Mouse (Mus musculus) megakaryocyte, adult 5-6 weeks (primary cell): ENCODE measurements around the gene Rtn2. TPM values are rescaled to one million over a fixed set of nuclear protein-coding genes. Genes with fewer than 3 reads are reported as not detected.
A peak's percentile ranks its signal among the peaks of the same experiment; 100 is the strongest.

Experiments used
- ATAC-seq: 2 replicates; pipeline ENCODE4 v1.8.0; 2016; ENCODE audit warnings: mild to moderate bottlenecking, inconsistent platforms; ENCODE audit not compliant: poor library complexity, severe bottlenecking
- total RNA-seq, 2 experiments: library from RNA; stranded (forward) in 1 of 2; stranded (reverse) in 1 of 2; fragments of 153-499, 151-499 nt in 1 of 2; fragments of 221-1000, 200-1000 nt in 1 of 2; gene quantifications; 2 replicates each; pipeline versions ENCODE4 v1.2.3 to v1.2.4; 2015 to 2017

Gene Rtn2
- total RNA-seq, 2 experiments from 2014 or later = not detected

DNA sequence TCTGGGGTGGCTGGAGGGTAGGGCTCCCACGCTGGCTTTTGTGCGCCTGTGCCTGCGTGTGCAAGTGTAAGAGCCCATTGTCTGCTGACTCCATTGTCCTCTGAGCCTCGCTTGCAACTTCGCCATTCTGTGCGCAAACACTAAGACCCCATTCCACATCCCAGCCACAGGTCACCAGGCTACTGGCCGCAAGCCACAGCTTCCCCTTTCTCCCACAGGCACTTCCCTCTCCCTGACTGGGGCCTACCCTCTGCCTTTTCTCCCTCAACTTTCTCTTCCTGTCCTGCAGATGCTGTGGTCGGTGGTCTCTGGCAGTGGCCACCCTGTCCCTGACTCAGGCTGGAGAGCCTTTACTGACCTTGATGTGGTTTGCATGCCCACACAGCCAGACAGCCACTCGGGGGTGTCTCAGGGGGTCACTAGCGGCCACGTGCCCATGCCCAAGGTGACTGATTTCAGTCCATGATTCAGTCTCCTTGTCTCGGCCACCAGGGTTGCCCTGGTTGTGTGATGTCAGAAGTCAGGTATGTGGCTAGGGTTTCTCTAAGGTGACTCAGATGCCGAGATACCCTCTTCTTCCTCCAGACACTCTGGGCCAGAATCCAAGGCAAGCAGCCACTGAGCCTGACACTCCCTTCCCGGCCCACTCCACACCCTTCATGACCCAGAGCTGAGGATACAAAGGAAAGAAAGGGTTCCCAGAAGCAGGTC, 34.2 kb downstream of the Rtn2 start:
- ATAC-seq = peak; percentile 78

DNA sequence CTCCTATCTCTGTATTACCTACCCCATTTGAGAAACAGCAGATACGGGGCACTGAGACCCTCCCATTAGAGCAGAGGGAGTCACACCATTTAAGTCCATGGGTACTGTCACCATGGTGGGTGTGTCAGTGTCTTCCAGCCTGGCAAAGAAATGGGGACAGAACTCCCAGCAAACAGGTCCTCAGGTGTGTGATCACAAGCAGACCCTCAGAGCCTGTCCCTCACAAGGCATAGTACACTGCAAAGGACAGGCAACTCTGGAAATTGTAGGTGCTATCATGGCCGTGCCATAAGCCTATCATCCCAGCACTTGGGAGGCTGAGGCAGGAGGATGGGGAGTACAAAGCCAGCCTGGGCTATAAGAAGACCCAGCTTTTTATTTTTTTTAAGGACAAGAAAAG, 35.8 kb downstream of the Rtn2 start:
- no peak for ATAC-seq

DNA sequence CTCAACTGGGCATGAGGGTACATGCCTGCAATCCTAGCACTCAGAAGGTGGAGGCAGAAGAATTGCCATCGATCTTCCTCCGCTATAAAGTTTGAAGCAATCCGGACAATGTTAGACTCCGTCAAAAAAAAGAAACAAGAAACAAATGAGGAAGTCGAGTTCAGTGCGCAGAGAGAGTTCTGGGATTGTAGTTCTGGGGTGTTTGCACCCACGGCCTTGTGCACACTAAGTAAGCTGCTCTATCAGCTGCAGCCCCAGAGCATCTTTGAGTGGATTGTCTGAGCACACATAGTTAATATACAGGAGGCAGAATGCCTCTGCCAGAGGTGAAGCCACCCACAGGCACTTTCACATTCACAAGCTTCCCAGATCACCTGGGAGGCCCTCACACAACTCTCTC, 36.3 kb downstream of the Rtn2 start:
- ATAC-seq = no peak

DNA sequence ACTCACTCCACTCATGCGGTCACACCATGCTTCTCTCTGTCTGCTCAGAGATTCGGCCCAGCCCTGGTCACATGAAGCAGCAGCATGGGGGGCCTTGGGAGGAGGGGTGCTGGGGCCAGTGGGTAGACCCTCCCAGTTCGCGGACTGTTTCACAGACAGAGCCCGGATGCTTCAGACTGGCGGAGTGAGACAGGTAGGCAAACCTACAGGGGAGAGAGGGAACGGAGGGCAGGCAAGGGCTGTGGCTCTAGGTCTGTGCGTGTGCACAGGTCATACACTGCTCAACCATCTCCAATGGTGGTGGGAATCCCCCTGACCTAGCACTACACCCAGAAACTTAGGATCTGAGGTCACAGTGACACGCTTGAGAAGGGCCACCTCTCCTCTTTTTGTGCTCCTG, 37.0 kb downstream of the Rtn2 start:
- ATAC-seq = no peak

DNA sequence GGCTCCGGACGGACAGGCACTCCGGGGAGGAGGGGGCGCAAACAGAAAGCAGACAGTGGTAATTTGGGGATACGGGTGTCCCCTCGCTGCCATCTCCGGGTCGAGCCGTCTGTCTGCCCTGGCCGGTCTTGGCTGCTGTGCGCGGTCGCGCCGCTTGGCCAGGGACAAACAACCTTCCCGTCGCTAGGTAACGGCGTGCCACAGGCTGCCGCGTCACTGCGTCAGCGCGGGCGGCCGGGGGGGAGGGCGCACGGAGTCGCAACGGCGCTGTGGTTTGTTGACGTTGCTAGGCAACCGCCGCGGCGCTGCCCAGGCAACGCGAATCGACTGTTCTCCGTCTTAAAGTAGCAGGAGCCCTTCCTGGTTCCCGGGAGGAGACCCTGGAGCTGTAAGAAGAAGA, 37.5 kb downstream of the Rtn2 start:
- ATAC-seq = peak; percentile 82

DNA sequence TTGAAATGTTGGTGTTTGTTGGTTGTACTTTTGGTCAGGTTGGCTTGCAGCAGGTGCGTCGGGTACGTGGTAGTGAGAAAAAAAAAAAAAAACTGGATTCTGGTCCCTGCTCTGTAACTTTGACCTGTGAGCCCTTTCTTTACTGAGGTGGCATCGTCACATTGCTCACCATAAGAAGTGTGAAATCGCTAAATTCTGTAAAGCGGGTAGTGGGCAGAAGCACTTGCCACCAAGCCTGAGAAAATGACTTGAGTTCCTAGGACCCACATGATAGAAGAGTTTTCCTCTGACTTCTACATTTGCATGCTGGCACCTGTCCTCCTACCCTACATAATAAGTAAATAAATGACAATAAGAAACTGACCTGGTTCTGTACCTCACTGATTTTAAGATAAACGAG, 38.2 kb downstream of the Rtn2 start:
- no peak for ATAC-seq

DNA sequence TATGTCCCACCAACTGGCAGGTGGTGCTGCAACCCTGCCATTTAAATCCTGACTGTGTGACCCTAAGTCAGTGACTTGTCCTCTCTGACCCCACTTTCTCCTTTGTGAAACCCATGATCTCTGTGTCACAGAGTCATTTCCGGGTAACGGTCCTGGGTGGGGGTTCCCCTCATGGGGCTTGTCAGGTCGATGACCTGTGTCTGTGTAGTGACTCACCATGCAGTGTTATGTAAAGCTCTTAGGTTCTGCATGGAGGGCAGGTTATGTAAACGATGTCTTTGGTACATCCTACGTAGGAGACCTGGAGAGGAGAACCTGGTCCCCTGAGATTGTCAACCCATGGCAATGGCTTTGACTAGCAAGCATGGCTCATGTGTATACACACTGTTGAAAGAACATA, 39.0 kb downstream of the Rtn2 start:
- peak; percentile 45 for ATAC-seq

DNA sequence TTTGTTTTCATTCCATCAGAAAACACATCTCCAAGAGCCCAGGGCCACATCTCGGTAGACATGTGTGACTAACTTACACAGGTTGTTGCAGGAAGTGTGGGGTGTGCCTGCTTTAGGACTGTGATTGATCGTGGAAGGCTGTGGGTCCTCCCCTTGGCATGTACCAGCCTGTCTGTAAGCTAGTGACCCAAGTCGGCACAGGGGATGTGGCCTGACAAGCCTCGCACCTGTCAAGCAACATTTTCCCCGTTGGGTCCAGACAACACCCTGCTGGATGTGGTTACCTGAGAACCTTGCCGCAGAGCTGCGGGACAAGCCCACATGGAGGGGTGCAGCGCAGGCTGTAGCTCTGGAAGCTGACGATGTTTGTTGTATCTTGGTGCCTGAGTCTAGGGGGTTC, 40.1 kb downstream of the Rtn2 start:
- ATAC-seq = no peak

DNA sequence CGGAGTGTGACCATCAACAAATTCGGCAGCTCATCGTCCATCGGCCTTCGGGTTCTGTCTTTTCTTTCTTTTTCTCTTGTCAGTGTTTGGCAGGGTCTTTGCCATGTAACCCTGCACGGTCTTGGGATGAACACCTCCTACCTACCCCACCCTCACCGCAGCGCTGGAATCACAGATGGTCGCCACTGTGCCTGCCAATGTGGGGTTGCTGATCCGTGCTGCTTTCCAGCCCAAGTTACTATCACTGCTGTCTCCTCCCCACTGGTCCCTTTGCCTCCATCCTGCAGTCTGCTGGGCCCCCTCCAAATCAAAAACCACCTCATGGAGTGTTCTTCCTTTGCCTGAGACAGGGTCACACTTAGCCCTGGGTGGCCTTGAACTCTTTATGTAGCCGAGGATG, 41.8 kb downstream of the Rtn2 start:
- no peak for ATAC-seq

DNA sequence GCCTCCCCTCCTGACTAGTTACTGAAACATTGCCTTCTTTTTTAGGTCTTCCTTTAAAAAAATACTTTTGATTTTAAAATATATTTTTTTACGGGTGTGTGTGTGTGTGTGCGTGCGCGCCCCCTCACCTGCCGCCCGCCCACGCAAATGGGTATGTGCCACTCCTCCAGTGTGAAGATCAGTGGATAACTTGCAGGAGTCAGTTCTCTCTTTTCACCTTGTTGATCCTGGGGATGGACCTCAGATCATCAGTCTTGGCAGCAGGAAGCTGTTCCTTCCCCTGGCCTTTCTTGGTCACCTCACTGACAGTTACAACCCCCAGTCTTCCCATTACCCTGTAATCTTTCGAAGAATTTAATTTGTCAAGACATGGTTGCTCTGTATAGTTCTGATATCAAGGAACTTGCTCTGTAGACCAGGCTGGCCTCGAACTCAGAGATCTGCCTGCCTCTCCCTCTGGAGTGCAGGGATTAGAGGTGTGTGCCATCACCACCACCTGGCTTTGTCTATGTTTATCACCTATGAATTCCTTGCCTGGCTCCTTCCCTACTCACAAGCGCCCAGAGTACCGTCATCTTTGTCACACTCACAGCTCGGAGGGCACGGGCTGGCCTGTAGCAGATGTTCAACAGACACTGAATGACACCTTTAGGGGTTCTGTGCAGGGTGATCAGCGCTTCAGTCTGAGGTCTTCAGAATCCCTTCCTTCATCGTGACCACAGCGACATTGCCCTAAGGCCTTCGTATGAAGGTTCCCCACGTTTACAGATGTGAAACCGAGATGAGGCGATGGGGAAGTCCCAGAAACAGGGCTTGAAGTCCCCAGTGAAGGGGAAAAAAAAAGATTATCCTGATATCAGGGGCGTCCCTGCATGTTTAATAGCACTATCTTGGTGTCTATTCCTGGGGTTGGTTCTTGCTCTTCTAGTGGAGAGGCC, 43.1 kb downstream of the Rtn2 start:
- ATAC-seq = peak; percentile 60

DNA sequence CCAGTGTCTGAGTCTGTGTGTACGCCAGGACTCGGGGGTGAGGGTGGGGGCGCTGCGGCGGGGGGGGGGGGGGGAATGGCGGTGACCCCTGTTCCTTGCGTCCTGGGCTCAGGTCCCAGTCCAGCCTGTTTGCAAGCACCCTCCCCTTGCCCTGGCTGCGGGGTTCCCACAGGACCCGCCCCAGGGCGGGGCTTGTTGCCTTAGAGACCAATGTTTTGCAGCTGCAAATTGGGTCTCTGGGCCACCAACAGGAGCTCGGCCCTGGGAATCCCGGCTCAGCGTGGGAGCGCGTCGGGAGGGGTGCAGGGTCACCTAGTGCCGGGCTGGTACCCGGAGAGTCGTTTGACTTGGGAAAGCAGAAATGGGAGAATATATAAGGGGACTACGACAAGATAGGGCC, 43.9 kb downstream of the Rtn2 start:
- no peak for ATAC-seq

DNA sequence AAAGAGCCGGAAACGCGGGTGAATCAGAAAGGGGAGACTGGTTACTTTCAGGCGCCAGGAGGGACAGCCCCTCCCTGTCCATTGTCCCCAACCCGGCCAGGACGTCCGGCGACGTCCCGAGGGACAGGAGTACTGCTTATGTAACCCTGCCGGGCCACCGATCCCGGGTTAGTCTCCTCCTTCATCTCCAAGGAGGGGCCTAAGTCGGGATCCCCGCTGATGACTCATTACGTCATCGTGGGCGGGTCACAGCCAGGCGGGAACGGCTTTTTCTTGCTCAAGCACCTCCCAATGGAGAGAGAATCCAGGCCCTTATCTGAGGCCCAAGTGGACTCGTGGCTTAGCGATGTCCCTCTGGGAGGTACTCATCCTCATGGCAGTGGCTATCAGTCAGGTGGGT, 44.7 kb downstream of the Rtn2 start:
- 0 out of 2 replicates have a peak, but pooled peaks have one; percentile 43 for ATAC-seq

DNA sequence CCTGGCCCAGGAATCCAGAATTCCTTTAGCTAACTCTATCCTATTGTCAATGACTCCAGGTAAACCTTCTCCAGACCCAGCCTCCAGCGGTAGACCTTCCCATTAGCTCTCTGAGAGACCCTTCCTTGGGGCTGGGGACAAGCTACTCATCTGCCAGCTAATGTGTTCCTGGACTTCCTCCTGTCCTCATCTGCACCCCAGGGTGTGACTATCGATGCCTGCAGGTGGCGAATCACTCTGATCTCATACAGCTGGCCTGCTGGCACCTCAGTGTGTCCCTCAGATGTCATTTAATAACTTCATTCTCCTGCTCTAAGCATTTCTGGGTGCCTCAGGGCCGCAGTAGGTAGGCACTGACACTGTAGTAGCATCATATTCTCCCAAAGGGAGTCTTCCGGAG, 45.4 kb downstream of the Rtn2 start:
- no peak for ATAC-seq

DNA sequence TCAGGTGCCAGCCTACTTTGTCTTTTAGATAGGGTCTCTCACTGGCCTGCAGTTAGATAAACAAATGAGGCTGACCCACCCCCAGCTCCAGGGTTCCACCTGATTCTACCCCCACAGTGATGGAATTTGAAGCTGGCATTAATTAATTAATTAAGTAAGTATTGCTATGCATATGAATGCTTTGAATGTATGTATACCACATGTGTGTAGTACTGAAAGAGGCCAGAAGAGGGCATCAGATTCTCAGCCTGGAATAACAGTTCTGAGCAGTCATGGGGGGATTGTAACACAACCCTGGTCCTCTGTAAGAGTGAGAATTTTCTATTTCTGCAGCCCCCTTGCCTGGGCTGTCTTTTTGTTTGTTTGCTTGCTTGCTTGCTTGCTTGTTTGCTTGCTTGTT, 46.0 kb downstream of the Rtn2 start:
- no peak for ATAC-seq

DNA sequence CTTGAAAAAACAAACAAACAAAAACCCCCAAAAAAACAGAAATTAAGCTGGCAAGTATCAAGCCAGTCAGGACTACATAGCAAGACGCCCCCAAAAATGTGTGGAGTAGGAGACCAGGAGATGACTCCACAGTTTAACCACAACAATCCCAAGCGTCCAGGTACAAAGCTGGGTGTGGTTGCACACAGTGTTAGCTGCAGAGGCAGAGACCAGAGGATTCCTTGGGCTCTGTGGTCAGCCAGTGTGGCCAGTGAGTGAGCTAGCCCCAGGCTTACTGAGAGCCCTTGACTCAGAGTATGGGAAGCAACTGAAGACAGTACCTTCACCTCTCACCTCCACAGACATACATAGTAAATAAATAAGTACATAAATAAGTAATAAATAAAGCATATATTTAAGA, 49.5 kb downstream of the Rtn2 start:
- no peak for ATAC-seq

DNA sequence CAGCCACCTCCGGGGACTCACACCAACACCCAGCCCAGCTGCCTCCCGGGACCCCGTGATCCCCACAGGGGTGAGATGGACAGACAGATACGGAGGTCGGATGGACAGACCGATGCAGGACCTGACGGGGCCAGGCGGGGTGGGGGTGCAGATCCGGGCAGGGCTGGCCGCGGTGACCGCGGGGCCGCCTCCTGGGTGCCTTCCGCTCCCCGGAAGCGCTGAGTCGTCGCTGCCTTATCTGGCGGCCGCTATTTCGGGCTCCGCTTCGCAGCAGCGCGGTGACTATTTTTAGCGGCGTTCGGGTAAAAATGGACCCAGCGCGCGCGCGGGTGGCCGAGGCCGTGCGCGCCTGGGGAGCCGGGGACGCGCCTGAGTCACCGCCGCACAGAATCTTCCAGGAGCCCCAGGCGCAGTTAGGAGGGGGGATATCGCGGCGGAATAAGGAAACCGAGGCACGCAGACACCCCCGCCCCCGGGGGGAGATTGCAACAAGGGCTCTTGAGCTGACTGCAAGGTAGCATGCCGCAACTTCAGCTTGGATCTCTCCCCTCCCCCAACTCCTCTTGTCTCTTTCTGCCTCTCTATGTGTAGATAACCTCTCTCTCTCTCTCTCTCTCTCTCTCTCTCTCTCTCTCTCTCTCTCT, 50.4 kb downstream of the Rtn2 start:
- peak; percentile 97 for ATAC-seq

DNA sequence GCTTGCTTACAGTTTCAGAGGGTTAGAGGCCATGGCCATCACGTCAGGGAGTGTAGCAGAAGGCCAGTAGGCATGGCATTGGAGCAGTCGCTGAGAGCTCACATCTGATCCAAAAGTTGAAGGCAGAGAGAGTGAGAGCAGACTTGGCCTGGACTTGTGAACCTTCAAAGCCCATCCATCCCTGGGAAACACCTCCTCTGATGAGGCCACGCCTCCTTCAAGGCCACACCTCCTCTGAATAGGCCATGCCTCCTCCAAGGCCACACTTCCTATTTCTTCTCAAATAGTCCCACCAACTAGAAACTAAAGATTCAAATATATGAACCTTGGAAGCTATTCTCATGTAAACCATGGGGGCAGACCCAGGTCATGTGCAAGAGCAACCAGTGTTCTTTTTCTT, 53.2 kb downstream of the Rtn2 start:
- ATAC-seq = peak; percentile 48

DNA sequence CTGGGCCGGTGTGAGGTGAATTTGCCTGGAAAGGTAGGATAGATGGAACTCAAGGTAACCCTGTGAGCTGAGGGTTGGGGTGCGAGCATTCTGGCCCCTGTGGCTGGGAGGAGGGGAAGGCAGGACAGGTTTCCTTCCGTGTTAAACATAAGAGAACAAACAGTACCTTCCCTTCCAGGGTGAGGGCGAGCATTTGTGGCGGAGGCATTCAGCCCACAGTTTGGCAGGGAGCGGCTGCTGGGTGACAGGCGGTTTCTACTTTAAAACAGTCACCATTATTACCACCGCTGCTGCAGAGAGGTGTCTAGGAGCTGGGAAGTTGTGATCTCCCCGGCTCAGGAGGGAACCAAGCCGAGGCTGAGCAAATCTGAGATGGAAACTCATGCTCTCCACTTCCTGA, 54.7 kb downstream of the Rtn2 start:
- ATAC-seq = no peak

DNA sequence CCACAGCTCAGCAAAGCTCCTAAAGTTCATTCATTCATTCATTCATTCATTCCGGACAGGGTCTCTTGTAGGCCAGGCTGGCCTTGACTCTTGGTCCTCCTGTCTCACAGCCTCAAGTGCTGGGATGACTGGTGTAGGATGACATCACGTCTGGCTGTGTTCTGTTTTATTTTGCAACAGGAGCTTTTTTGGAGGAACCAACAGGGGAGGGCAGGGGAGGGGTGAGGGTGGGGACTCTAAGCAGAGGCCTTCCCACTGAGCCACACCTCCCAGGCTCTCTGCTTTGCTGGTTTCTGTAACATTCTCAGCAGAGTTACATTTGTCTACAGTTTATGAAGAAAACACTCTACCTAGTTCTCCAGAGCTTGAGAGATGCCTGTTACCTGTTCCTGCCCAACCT, 55.6 kb downstream of the Rtn2 start:
- ATAC-seq = peak; percentile 81

DNA sequence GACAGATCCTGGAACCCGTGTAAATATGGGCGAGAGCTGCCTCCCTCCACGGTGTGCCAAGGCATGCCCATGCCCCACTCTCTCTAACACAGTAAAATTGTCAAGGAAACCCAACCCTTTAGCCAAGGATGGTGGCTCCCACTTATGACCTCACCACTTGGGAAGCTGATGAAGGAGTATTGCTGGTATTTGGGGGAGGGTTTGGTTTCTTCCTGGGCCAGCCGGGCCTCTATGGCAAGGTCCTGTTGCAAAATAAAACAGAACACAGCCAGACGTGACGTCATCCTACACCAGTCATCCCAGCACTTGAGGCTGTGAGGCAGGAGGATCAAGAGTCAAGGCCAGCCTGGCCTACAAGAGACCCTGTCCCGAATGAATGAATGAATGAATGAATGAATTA, 56.2 kb downstream of the Rtn2 start:
- ATAC-seq = no peak

DNA sequence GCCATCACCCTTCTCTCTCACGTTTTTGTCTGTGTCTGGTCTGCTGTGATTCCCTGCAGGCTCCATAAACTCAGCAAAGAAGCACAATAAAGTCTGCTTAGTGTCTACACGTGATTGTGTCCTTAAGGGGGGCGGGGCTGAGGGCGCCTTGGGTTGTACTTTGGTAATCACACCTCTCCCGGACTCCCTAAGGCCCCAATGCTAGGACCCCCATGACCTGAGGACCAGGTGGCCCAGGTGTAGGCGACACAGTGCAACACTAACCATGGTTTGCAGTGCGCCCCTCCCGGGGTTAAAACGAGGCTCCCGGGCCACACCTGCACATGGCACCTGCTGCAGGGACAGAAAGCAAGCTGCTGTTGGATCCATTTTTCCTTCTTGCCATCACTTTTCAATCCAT, 58.8 kb downstream of the Rtn2 start:
- ATAC-seq = no peak
